Mouse (Mus musculus) MEL (cell line): ENCODE data around the gene Adarb1. TPM values are rescaled to one million over a fixed set of nuclear protein-coding genes. Genes with fewer than 3 reads are reported as not detected.

ENCODE experiments used
- DNase-seq: peaks from one replicate; pipeline ENCODE4 v3.0.0; 2011; ENCODE audit warnings: low read depth, low spot score
- H3K27ac ChIP-seq: 2 replicates; pipeline ENCODE4 v1.5.1; 2012; ENCODE audit warnings: low read depth, mild to moderate bottlenecking, control low read depth, low read length, moderate library complexity; ENCODE audit not compliant: control insufficient read depth
- H3K27me3 ChIP-seq, 2 experiments: fragments of 150-350 bp in 1 of 2; sonication (generic) in 1 of 2; 2 replicates each; pipeline ENCODE4 v1.6.1; 2012; ENCODE audit warnings: low read length in 2 of 2, mild to moderate bottlenecking in 2 of 2, improper control_type of control experiment in 1 of 2, moderate library complexity in 1 of 2; ENCODE audit not compliant: insufficient read depth in 2 of 2, control insufficient read depth in 1 of 2
- H3K36me3 ChIP-seq, 2 experiments: 2 replicates each; pipeline ENCODE4 v1.6.1; 2012 to 2014; ENCODE audit warnings: low read length in 2 of 2, improper control_type of control experiment in 1 of 2, inconsistent platforms in 1 of 2, mild to moderate bottlenecking in 1 of 2; ENCODE audit not compliant: insufficient read depth in 2 of 2, control insufficient read depth in 1 of 2
- H3K4me1 ChIP-seq, 2 experiments: fragments of 150-350 bp in 1 of 2; sonication (generic) in 1 of 2; 2 replicates each; pipeline ENCODE4 v1.6.1; 2012; ENCODE audit warnings: low read length in 2 of 2, improper control_type of control experiment in 1 of 2, mild to moderate bottlenecking in 1 of 2; ENCODE audit not compliant: insufficient read depth in 2 of 2, control insufficient read depth in 1 of 2
- H3K4me3 ChIP-seq, 2 experiments: fragments of 150-350 bp in 1 of 2; sonication (generic) in 1 of 2; 2 replicates each; pipeline ENCODE4 v1.5.1; 2012; ENCODE audit warnings: low read depth in 2 of 2, low read length in 2 of 2, mild to moderate bottlenecking in 2 of 2, moderate library complexity in 2 of 2, control low read depth in 1 of 2, improper control_type of control experiment in 1 of 2; ENCODE audit not compliant: control insufficient read depth in 1 of 2, insufficient read depth in 1 of 2
- H3K79me2 ChIP-seq: 2 replicates; pipeline ENCODE4 v1.6.1; 2012; ENCODE audit warnings: mild to moderate bottlenecking, low read length, moderate library complexity; ENCODE audit not compliant: control insufficient read depth, poor library complexity, insufficient read depth
- H3K9ac ChIP-seq: 2 replicates; pipeline ENCODE4 v1.6.1; 2012; ENCODE audit warnings: low read depth, mild to moderate bottlenecking, control low read depth, low read length, moderate library complexity; ENCODE audit not compliant: control insufficient read depth, poor library complexity, severe bottlenecking
- H3K9me3 ChIP-seq: fragments of 150-350 bp; sonication (generic); replicated peaks from 2 replicates; pipeline ENCODE4 v1.6.1; 2012; ENCODE audit warnings: mild to moderate bottlenecking, low read length, improper control_type of control experiment, moderate library complexity; ENCODE audit not compliant: insufficient read depth
- CHD2 ChIP-seq: IDR thresholded peaks from 2 replicates; pipeline ENCODE4 v1.6.1; 2011; ENCODE audit warnings: low read length, improper control_type of control experiment
- E2F4 ChIP-seq: IDR thresholded peaks from 2 replicates; pipeline ENCODE4 v1.6.1; 2011; ENCODE audit warnings: low read depth, low read length, improper control_type of control experiment, borderline replicate concordance
- GATA1 ChIP-seq: IDR thresholded peaks from 2 replicates; pipeline ENCODE4 v1.6.1; 2011; ENCODE audit warnings: low read depth, low read length, improper control_type of control experiment
- MXI1 ChIP-seq: IDR thresholded peaks from 2 replicates; pipeline ENCODE4 v1.6.1; 2011; ENCODE audit warnings: mild to moderate bottlenecking, low read depth, low read length, improper control_type of control experiment
- POLR2AphosphoS5 ChIP-seq: IDR thresholded peaks from 2 replicates; pipeline ENCODE4 v1.6.1; 2012; ENCODE audit warnings: low read depth, borderline replicate concordance, mild to moderate bottlenecking, inconsistent platforms, low read length, moderate library complexity, mixed read lengths
- RAD21 ChIP-seq: IDR thresholded peaks from 2 replicates; pipeline ENCODE4 v1.6.1; 2011; ENCODE audit warnings: mild to moderate bottlenecking, low read depth, low read length, improper control_type of control experiment
- TAL1 ChIP-seq: IDR thresholded peaks from 2 replicates; pipeline ENCODE4 v1.6.1; 2012; ENCODE audit warnings: mild to moderate bottlenecking, inconsistent platforms, low read length, moderate library complexity, mixed read lengths
- TBP ChIP-seq: IDR thresholded peaks from 2 replicates; pipeline ENCODE4 v1.8.0; 2011; ENCODE audit warnings: low read depth, low read length, improper control_type of control experiment
- UBTF ChIP-seq: IDR thresholded peaks from 2 replicates; pipeline ENCODE4 v1.6.1; 2012; ENCODE audit warnings: low read depth, mild to moderate bottlenecking, inconsistent platforms, low read length, improper control_type of control experiment, moderate library complexity, borderline replicate concordance; ENCODE audit not compliant: insufficient read depth
- ZC3H11A ChIP-seq: IDR thresholded peaks from 2 replicates; pipeline ENCODE4 v1.6.1; 2012; ENCODE audit warnings: low read depth, mild to moderate bottlenecking, inconsistent platforms, low read length, improper control_type of control experiment
- ZKSCAN1 ChIP-seq: IDR thresholded peaks from 2 replicates; pipeline ENCODE4 v1.6.1; 2012; ENCODE audit warnings: low read depth, mild to moderate bottlenecking, inconsistent platforms, low read length, improper control_type of control experiment, moderate library complexity
- polyA plus RNA-seq, 2 experiments: library from polyadenylated mRNA; stranded (reverse) in 1 of 2; unstranded in 1 of 2; fragments of >175 nt in 1 of 2; fragments of >200 nt in 1 of 2; gene quantifications; 2 replicates each; pipeline versions ENCODE4 v1.2.1 to v1.2.4; 2012; ENCODE audit warnings: low replicate concordance in 2 of 2, low read depth in 1 of 2; ENCODE audit not compliant: insufficient read length in 2 of 2, insufficient read depth in 1 of 2, missing spikeins in 1 of 2
- total RNA-seq: library from RNA; depleted of rRNA; stranded (reverse); fragments of 300-350 nt; gene quantifications from 2 replicates; pipeline ENCODE4 v1.2.3, GENCODE M21; 2012

Gene Adarb1
- total and polyA plus RNA-seq, 3 experiments = 2.4 to 3.8 TPM; not detected in 1

- Histone ChIP-seq H3K27ac (no peak overlapping the region), H3K27me3 (peaks cover 11 to 25% of the 10 kb centered on the region in 2 experiments), H3K4me3 (no peak overlapping the region), H3K9ac (no peak overlapping the region), H3K36me3 (no peaks in the 10 kb centered on the region), H3K9me3 (no peaks in the 10 kb centered on the region), H3K4me1 (no peaks in the 10 kb centered on the region), H3K79me2 (no peaks in the 10 kb centered on the region)
- TF ChIP-seq UBTF (no peak), CHD2 (no peak), RAD21 (no peak), GATA1 (no peak), ZC3H11A (no peak), E2F4 (no peak), TBP (no peak), ZKSCAN1 (no peak)
- no peak for DNase-seq
These were observed 16.0 kb upstream of the Adarb1 start for GRCm38 (mm10) chr10:77434076-77434456.

- H3K79me2 ChIP-seq = no peaks in the 10 kb centered on the region
- no peak overlapping the region for H3K4me3 ChIP-seq
- no peak overlapping the region for H3K27ac ChIP-seq
- peaks cover 19 to 33% of the 10 kb centered on the region in 2 experiments for H3K27me3 ChIP-seq
- H3K9me3 ChIP-seq = no peaks in the 10 kb centered on the region
- no peak overlapping the region for H3K9ac ChIP-seq
- DNase-seq = no peak
- no peaks in the 10 kb centered on the region for H3K4me1 ChIP-seq
- TF ChIP-seq TAL1 = no peak
- TF ChIP-seq, all 39 proteins: peak for 0
- H3K36me3 ChIP-seq = no peaks in the 10 kb centered on the region
These were observed 12.7 kb upstream of the Adarb1 start for GRCm38 (mm10) chr10:77430771-77431170.

- Histone ChIP-seq H3K9me3 (no peaks in the 10 kb centered on the region), H3K27ac (no peak overlapping the region), H3K4me1 (no peaks in the 10 kb centered on the region), H3K36me3 (no peaks in the 10 kb centered on the region), H3K27me3 (peaks cover 19 to 29% of the 10 kb centered on the region in 2 experiments), H3K79me2 (no peaks in the 10 kb centered on the region), H3K4me3 (no peak overlapping the region), H3K9ac (no peak overlapping the region)
- DNase-seq = no peak
- no peak for TF ChIP-seq POLR2AphosphoS5
- TF ChIP-seq TBP = no peak
These were observed 11.9 kb upstream of the Adarb1 start for GRCm38 (mm10) chr10:77429921-77430320.

- H3K9me3 ChIP-seq = no peaks in the 10 kb centered on the region
- no peak for DNase-seq
- peaks cover 23 to 26% of the 10 kb centered on the region in 2 experiments for H3K27me3 ChIP-seq
- H3K4me1 ChIP-seq = no peaks in the 10 kb centered on the region
- H3K27ac ChIP-seq = no peak overlapping the region
- no peaks in the 10 kb centered on the region for H3K36me3 ChIP-seq
- H3K9ac ChIP-seq = no peak overlapping the region
- H3K79me2 ChIP-seq = no peaks in the 10 kb centered on the region
- TF ChIP-seq MXI1 = no peak
- H3K4me3 ChIP-seq = no peak overlapping the region
These were observed 9.5 kb upstream of the Adarb1 start for GRCm38 (mm10) chr10:77427610-77428009.
